Mouse (Mus musculus): ENCODE results near the gene Spata3. TPM values are rescaled to one million over a fixed set of nuclear protein-coding genes. Genes with fewer than 3 reads are reported as not detected.
A peak's percentile ranks its signal among the peaks of the same experiment; 100 is the strongest.
"Not testable (repeated sequence)": the region's sequence is repeated elsewhere in the genome, so short reads cannot be mapped to it uniquely, and the experiment has no call there.

Spata3 gene
- polyA plus RNA-seq, 1 experiment from 2014 or later, result 0.35 TPM

GRCm38 (mm10) chr1:85997221-85997620, 19.4 kb upstream of the Spata3 start:
- Histone ChIP-seq H3K36me3 (no peaks in the 10 kb centered on the region), H3K4me3 (no peak overlapping the region)
- WGBS, result 100% methylated on average over 1 of the region's 1 CpGs

GRCm38 (mm10) chr1:85998012-85998411, 18.6 kb upstream of the Spata3 start:
- 85% methylated on average over 4 of the region's 4 CpGs for WGBS
- Histone ChIP-seq H3K27me3 (no peaks in the 10 kb centered on the region), H3K9me3 (0 out of 2 replicates have a peak, but pooled peaks cover 3% of the 10 kb centered on the region), H3K4me1 (replicated peaks) (no peaks in the 10 kb centered on the region), H3K9ac (no peak overlapping the region), H3K36me3 (no peaks in the 10 kb centered on the region), H3K4me3 (no peak overlapping the region), H3K27ac (no peak overlapping the region), H3K4me2 (no peak overlapping the region)
- no peak for ATAC-seq (ENCODE audit: low FRiP score)

More at GRCm38 (mm10) chr1:85997221-85997620, 19.4 kb upstream of the Spata3 start:
- Histone ChIP-seq H3K27me3 (no peaks in the 10 kb centered on the region), H3K4me1 (replicated peaks) (no peaks in the 10 kb centered on the region), H3K4me2 (no peak overlapping the region), H3K9ac (no peak overlapping the region), H3K27ac (no peak overlapping the region), H3K9me3 (0 out of 2 replicates have a peak, but pooled peaks cover 3% of the 10 kb centered on the region)
- ATAC-seq (ENCODE audit: low FRiP score), result no peak

GRCm38 (mm10) chr1:85999853-86000570, 16.6 kb upstream of the Spata3 start:
- no peak for ATAC-seq (ENCODE audit: low FRiP score)
- Histone ChIP-seq H3K27me3 (no peaks in the 10 kb centered on the region), H3K36me3 (no peaks in the 10 kb centered on the region)

GRCm38 (mm10) chr1:86005540-86005939, 11.1 kb upstream of the Spata3 start:
- Histone ChIP-seq H3K9me3 (no peaks in the 10 kb centered on the region), H3K36me3 (no peaks in the 10 kb centered on the region), H3K27ac (no peak overlapping the region), H3K9ac (no peak overlapping the region), H3K4me2 (no peak overlapping the region), H3K27me3 (no peaks in the 10 kb centered on the region), H3K4me3 (no peak overlapping the region), H3K4me1 (replicated peaks) (peaks cover 3% of the 10 kb centered on the region; the same call in 1 of the 2 replicates)
- ATAC-seq (ENCODE audit: low FRiP score), result no peak
- WGBS, result 91% methylated on average over 10 of the region's 10 CpGs

More at GRCm38 (mm10) chr1:85999853-86000570, 16.6 kb upstream of the Spata3 start:
- Histone ChIP-seq H3K27ac (no peak overlapping the region), H3K4me1 (replicated peaks) (no peaks in the 10 kb centered on the region), H3K9me3 (0 out of 2 replicates have a peak, but pooled peaks cover 3% of the 10 kb centered on the region), H3K4me3 (no peak overlapping the region), H3K9ac (no peak overlapping the region), H3K4me2 (no peak overlapping the region)
- WGBS, result 77% methylated on average over 17 of the region's 18 CpGs

GRCm38 (mm10) chr1:86006040-86006439, 10.6 kb upstream of the Spata3 start:
- no peak overlapping the region for H3K4me3 ChIP-seq
- ATAC-seq (ENCODE audit: low FRiP score), result no peak
- no peak overlapping the region for H3K27ac ChIP-seq
- WGBS, result 93% methylated on average over 6 of the region's 6 CpGs
- H3K9ac ChIP-seq, result no peak overlapping the region
- H3K9me3 ChIP-seq, result no peaks in the 10 kb centered on the region
- no peaks in the 10 kb centered on the region for H3K36me3 ChIP-seq
- no peaks in the 10 kb centered on the region for H3K27me3 ChIP-seq
- H3K4me1 ChIP-seq (replicated peaks), result peaks cover 3% of the 10 kb centered on the region; the same call in 1 of the 2 replicates
- H3K4me2 ChIP-seq, result no peak overlapping the region

- Histone ChIP-seq H3K9me3 (no peaks in the 10 kb centered on the region), H3K4me2 (no peak overlapping the region), H3K27me3 (no peaks in the 10 kb centered on the region), H3K4me3 (no peak overlapping the region), H3K36me3 (no peaks in the 10 kb centered on the region), H3K4me1 (replicated peaks) (peaks cover 3% of the 10 kb centered on the region; the same call in 1 of the 2 replicates), H3K9ac (no peak overlapping the region), H3K27ac (no peak overlapping the region)
- peak; percentile 69; the same call in 1 of the 2 replicates for ATAC-seq (ENCODE audit: low FRiP score)
- whole genome bisulfite sequencing, result 4% methylated on average over 7 of the region's 7 CpGs
These were observed 8.8 kb upstream of the Spata3 start for GRCm38 (mm10) chr1:86007778-86008177.

- not testable (repeated sequence) for H3K9me3 ChIP-seq; H3K4me3 ChIP-seq; H3K9ac ChIP-seq; H3K27ac ChIP-seq; H3K36me3 ChIP-seq; H3K4me1 ChIP-seq (replicated peaks); ATAC-seq (ENCODE audit: low FRiP score); H3K4me2 ChIP-seq
- peaks cover 44% of the 10 kb centered on the region for H3K27me3 ChIP-seq
- WGBS, result 97% methylated on average over 9 of the region's 9 CpGs
These were observed 858 bp upstream of the Spata3 start for GRCm38 (mm10) chr1:86015758-86016157.

- peak overlapping the region; percentile 89 for H3K4me2 ChIP-seq
- H3K27me3 ChIP-seq, result peaks cover 44% of the 10 kb centered on the region
- peaks cover 4% of the 10 kb centered on the region for H3K4me1 ChIP-seq (replicated peaks)
- no peaks in the 10 kb centered on the region for H3K36me3 ChIP-seq
- ATAC-seq (ENCODE audit: low FRiP score), result peak; percentile 91
- H3K4me3 ChIP-seq, result peak overlapping the region; percentile 56
- 3% methylated on average over 60 of the region's 60 CpGs for WGBS
- H3K9me3 ChIP-seq, result no peaks in the 10 kb centered on the region
- peak overlapping the region; percentile 79 for H3K9ac ChIP-seq
- no peak overlapping the region; the same call in 1 of the 2 replicates for H3K27ac ChIP-seq
These were observed 1.8 kb downstream of the Spata3 start for GRCm38 (mm10) chr1:86018235-86019055.

GRCm38 (mm10) chr1:86021365-86021989, 4.9 kb downstream of the Spata3 start:
- H3K36me3 ChIP-seq, result no peaks in the 10 kb centered on the region
- no peak overlapping the region for H3K4me3 ChIP-seq
- 72% methylated on average over 11 of the region's 11 CpGs for WGBS
- peaks cover 4% of the 10 kb centered on the region for H3K4me1 ChIP-seq (replicated peaks)
- no peak overlapping the region for H3K4me2 ChIP-seq
- no peak overlapping the region for H3K27ac ChIP-seq
- H3K9ac ChIP-seq, result no peak overlapping the region
- no peak for ATAC-seq (ENCODE audit: low FRiP score)
- H3K9me3 ChIP-seq, result no peaks in the 10 kb centered on the region
- H3K27me3 ChIP-seq, result peaks cover 39% of the 10 kb centered on the region

GRCm38 (mm10) chr1:86032273-86032987, 15.8 kb downstream of the Spata3 start:
- H3K4me1 ChIP-seq (replicated peaks), result peaks cover 14% of the 10 kb centered on the region
- peak overlapping the region; percentile 85 for H3K27ac ChIP-seq
- 8% methylated on average over 11 of the region's 11 CpGs for WGBS
- H3K9ac ChIP-seq, result no peak overlapping the region
- no peaks in the 10 kb centered on the region for H3K9me3 ChIP-seq
- H3K4me3 ChIP-seq, result no peak overlapping the region
- no peak overlapping the region for H3K4me2 ChIP-seq
- no peaks in the 10 kb centered on the region for H3K27me3 ChIP-seq
- no peaks in the 10 kb centered on the region for H3K36me3 ChIP-seq
- peak; percentile 93 for ATAC-seq (ENCODE audit: low FRiP score)

GRCm38 (mm10) chr1:86038191-86038951, 21.8 kb downstream of the Spata3 start:
- H3K27me3 ChIP-seq, result peaks cover 3% of the 10 kb centered on the region
- 82% methylated on average over 3 of the region's 3 CpGs for WGBS
- H3K27ac ChIP-seq, result no peak overlapping the region
- no peak overlapping the region for H3K4me3 ChIP-seq
- peaks cover 6% of the 10 kb centered on the region; the same call in 1 of the 2 replicates for H3K9me3 ChIP-seq
- no peak for ATAC-seq (ENCODE audit: low FRiP score)
- no peaks in the 10 kb centered on the region for H3K36me3 ChIP-seq
- H3K4me2 ChIP-seq, result no peak overlapping the region
- H3K4me1 ChIP-seq (replicated peaks), result no peaks in the 10 kb centered on the region
- no peak overlapping the region for H3K9ac ChIP-seq

All from hindbrain, embryonic 13.5 days (tissue).